Mouse (Mus musculus): ENCODE results near the gene Ceacam19. TPM values are rescaled to one million over a fixed set of nuclear protein-coding genes. Genes with fewer than 3 reads are reported as not detected.

Ceacam19 gene
- total and polyA plus RNA-seq, 2 experiments, result not detected

GRCm38 (mm10) chr7:19911292-19911658 lies 23.5 kb upstream of the Ceacam19 start:
- TF ChIP-seq POLR2A (IDR thresholded peaks at IDR 0.05; ENCODE audit: extremely low read depth, insufficient read depth, low read length), result no peak
- TF ChIP-seq CTCF (IDR thresholded peaks at IDR 0.05; ENCODE audit: low read depth, low read length), result no peak
- H3K27me3 ChIP-seq (ENCODE audit: control insufficient read depth, insufficient read depth, low read length), result no peaks in the 10 kb centered on the region
- DNase-seq (ENCODE audit: extremely low read depth, low read depth, low spot score), result no peak
- H3K36me3 ChIP-seq (ENCODE audit: control insufficient read depth, insufficient read depth, low read length), result peaks cover 12% of the 10 kb centered on the region; the same call in 1 of the 2 replicates
- WGBS, result 81% methylated on average over 6 of the region's 6 CpGs
- H3K9ac ChIP-seq (ENCODE audit: low read depth, low read length), result no peak overlapping the region
- H3K4me1 ChIP-seq (ENCODE audit: control insufficient read depth, insufficient read depth, low read length), result no peaks in the 10 kb centered on the region
- no peak overlapping the region for H3K27ac ChIP-seq (replicated peaks; ENCODE audit: insufficient read depth, low read depth, low read length)
- no peaks in the 10 kb centered on the region for H3K79me2 ChIP-seq (ENCODE audit: control insufficient read depth, insufficient read depth, low read length)
- H3K4me3 ChIP-seq (ENCODE audit: insufficient read depth, low read depth, low read length), result no peak overlapping the region

DNA sequence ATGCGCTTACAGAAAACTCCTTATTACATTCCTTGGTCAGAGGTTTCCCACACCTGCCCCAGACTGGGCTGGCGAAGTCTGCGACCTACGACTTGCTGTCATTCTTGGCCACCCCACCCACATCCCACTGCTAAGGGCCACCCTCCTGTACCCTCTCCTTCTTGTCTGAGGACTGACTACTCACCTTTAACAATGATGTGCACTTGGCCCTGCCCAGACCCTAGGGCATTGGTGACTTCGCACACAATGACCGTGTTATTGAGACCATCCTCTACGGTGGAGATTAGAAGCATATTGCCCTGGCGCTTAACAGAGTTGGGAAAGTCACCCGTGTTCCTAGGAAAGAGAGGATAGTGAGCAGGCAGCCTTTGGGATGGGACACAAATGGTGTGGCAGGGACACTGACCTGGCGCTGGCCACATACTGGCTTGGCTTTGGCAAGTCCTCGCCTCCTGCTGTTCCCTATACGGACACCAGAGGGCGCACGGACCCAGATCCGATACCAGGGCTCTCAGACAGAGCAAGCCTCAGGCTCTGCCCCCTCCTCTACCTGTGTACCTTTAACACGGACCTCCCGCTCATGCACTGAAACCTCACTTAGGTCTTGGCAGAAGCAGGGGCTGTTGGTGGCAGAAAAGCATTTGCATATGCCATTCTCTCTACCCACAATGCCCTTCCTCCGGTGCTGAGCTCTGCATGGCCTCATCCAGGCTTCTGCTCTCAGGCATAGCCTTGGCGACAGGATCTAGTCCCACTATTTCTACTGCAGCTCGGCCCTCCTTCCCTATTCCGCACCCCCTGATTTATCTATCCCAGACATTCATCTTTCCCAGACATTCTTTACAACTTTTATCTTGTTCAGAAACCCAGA lies 22.9 kb upstream of the Ceacam19 start:
- Histone ChIP-seq H3K4me3 (ENCODE audit: insufficient read depth, low read depth, low read length) (no peak overlapping the region), H3K79me2 (ENCODE audit: control insufficient read depth, insufficient read depth, low read length) (no peaks in the 10 kb centered on the region), H3K27ac (replicated peaks; ENCODE audit: insufficient read depth, low read depth, low read length) (no peak overlapping the region), H3K36me3 (ENCODE audit: control insufficient read depth, insufficient read depth, low read length) (peaks cover 12% of the 10 kb centered on the region; the same call in 1 of the 2 replicates), H3K27me3 (ENCODE audit: control insufficient read depth, insufficient read depth, low read length) (no peaks in the 10 kb centered on the region), H3K4me1 (ENCODE audit: control insufficient read depth, insufficient read depth, low read length) (no peaks in the 10 kb centered on the region), H3K9ac (ENCODE audit: low read depth, low read length) (no peak overlapping the region)
- TF ChIP-seq POLR2A (IDR thresholded peaks at IDR 0.05; ENCODE audit: extremely low read depth, insufficient read depth, low read length) (no peak), CTCF (IDR thresholded peaks at IDR 0.05; ENCODE audit: low read depth, low read length) (peak; percentile 95)
- 50% methylated on average over 21 of the region's 21 CpGs for WGBS
- peak; percentile 49 for DNase-seq (ENCODE audit: extremely low read depth, low read depth, low spot score)

- H3K4me1 ChIP-seq (ENCODE audit: control insufficient read depth, insufficient read depth, low read length), result no peaks in the 10 kb centered on the region
- H3K9ac ChIP-seq (ENCODE audit: low read depth, low read length), result no peak overlapping the region
- peak; percentile 38 for DNase-seq (ENCODE audit: extremely low read depth, low read depth, low spot score)
- no peak overlapping the region for H3K4me3 ChIP-seq (ENCODE audit: insufficient read depth, low read depth, low read length)
- no peaks in the 10 kb centered on the region for H3K27me3 ChIP-seq (ENCODE audit: control insufficient read depth, insufficient read depth, low read length)
- no peaks in the 10 kb centered on the region for H3K36me3 ChIP-seq (ENCODE audit: control insufficient read depth, insufficient read depth, low read length)
- no peak overlapping the region for H3K27ac ChIP-seq (replicated peaks; ENCODE audit: insufficient read depth, low read depth, low read length)
- H3K79me2 ChIP-seq (ENCODE audit: control insufficient read depth, insufficient read depth, low read length), result no peaks in the 10 kb centered on the region
- TF ChIP-seq CTCF (IDR thresholded peaks at IDR 0.05; ENCODE audit: low read depth, low read length), result peak; percentile 91
- TF ChIP-seq POLR2A (IDR thresholded peaks at IDR 0.05; ENCODE audit: extremely low read depth, insufficient read depth, low read length), result no peak
- WGBS, result 58% methylated on average over 8 of the region's 8 CpGs
Observed at GRCm38 (mm10) chr7:19889881-19890280, 2.1 kb upstream of the Ceacam19 start.

- Histone ChIP-seq H3K27ac (replicated peaks; ENCODE audit: insufficient read depth, low read depth, low read length) (no peak overlapping the region), H3K36me3 (ENCODE audit: control insufficient read depth, insufficient read depth, low read length) (no peaks in the 10 kb centered on the region), H3K79me2 (ENCODE audit: control insufficient read depth, insufficient read depth, low read length) (no peaks in the 10 kb centered on the region), H3K4me3 (ENCODE audit: insufficient read depth, low read depth, low read length) (no peak overlapping the region), H3K4me1 (ENCODE audit: control insufficient read depth, insufficient read depth, low read length) (peaks cover 4% of the 10 kb centered on the region), H3K9ac (ENCODE audit: low read depth, low read length) (no peak overlapping the region), H3K27me3 (ENCODE audit: control insufficient read depth, insufficient read depth, low read length) (no peaks in the 10 kb centered on the region)
- DNase-seq (ENCODE audit: extremely low read depth, low read depth, low spot score), result no peak
- TF ChIP-seq CTCF (IDR thresholded peaks at IDR 0.05; ENCODE audit: low read depth, low read length) (peak; percentile 12; the same call in 1 of the 2 replicates), POLR2A (IDR thresholded peaks at IDR 0.05; ENCODE audit: extremely low read depth, insufficient read depth, low read length) (no peak)
- 77% methylated on average over 8 of the region's 8 CpGs for WGBS
Observed at GRCm38 (mm10) chr7:19880754-19881153, 7.0 kb downstream of the Ceacam19 start.

GRCm38 (mm10) chr7:19876781-19877425 lies 10.9 kb downstream of the Ceacam19 start:
- Histone ChIP-seq H3K27me3 (ENCODE audit: control insufficient read depth, insufficient read depth, low read length) (no peaks in the 10 kb centered on the region), H3K27ac (replicated peaks; ENCODE audit: insufficient read depth, low read depth, low read length) (no peak overlapping the region), H3K9ac (ENCODE audit: low read depth, low read length) (no peak overlapping the region), H3K36me3 (ENCODE audit: control insufficient read depth, insufficient read depth, low read length) (no peaks in the 10 kb centered on the region), H3K4me3 (ENCODE audit: insufficient read depth, low read depth, low read length) (no peak overlapping the region), H3K4me1 (ENCODE audit: control insufficient read depth, insufficient read depth, low read length) (peaks cover 4% of the 10 kb centered on the region), H3K79me2 (ENCODE audit: control insufficient read depth, insufficient read depth, low read length) (no peaks in the 10 kb centered on the region)
- DNase-seq (ENCODE audit: extremely low read depth, low read depth, low spot score), result peak; percentile 14
- no peak for TF ChIP-seq CTCF (IDR thresholded peaks at IDR 0.05; ENCODE audit: low read depth, low read length)
- TF ChIP-seq POLR2A (IDR thresholded peaks at IDR 0.05; ENCODE audit: extremely low read depth, insufficient read depth, low read length), result no peak
- 66% methylated on average over 14 of the region's 14 CpGs for WGBS
